In genomic region chr2:142712727-142713126, GRCm38 (mm10) we compare ENCODE assay signal across 20 mouse cellular contexts.
"Had no signal": no experiment of that assay in that cellular context is flagged by ENCODE, and none has a peak within 500 bp of the region (broad histone marks: within the 10 kb centered on the region; RNA-seq: fewer than 3 reads in every experiment).

No protein-coding gene starts in this region.

- H3K9ac ChIP-seq: liver, embryonic 15.5 days; lung, embryonic 15.5 days; midbrain, embryonic 12.5 days had no signal

- H3K27me3 ChIP-seq: liver, embryonic 15.5 days; lung, embryonic 15.5 days; megakaryocyte, embryonic 14.5 days; midbrain, embryonic 12.5 days had no signal

- H3K36me3 ChIP-seq: liver, embryonic 15.5 days; lung, embryonic 15.5 days; midbrain, embryonic 12.5 days had no signal

- H3K4me3 ChIP-seq: layer of hippocampus, adult 2 months; liver, embryonic 15.5 days; lung, embryonic 15.5 days; megakaryocyte, embryonic 14.5 days; midbrain, embryonic 12.5 days had no signal

- DNase-seq: kidney, adult 18-20 months; kidney, adult 9 months; kidney, postnatal 14 days; layer of hippocampus, adult 9-11 months; lung, adult 18-20 months; lung, postnatal 10 days; lung, postnatal 36 days; right cerebral cortex, postnatal 4 days; thymus, adult 2 months; thymus, postnatal 14 days; thymus, postnatal 4 days had no signal

- H3K4me1 ChIP-seq: liver, embryonic 15.5 days; lung, embryonic 15.5 days had no signal

- H3K9me3 ChIP-seq: liver, embryonic 15.5 days; lung, embryonic 15.5 days; megakaryocyte, embryonic 14.5 days; midbrain, embryonic 12.5 days had no signal

- H3K4me2 ChIP-seq: liver, embryonic 11.5 days; liver, embryonic 15.5 days; lung, embryonic 15.5 days; midbrain, embryonic 12.5 days had no signal

- H3K27ac ChIP-seq: layer of hippocampus, adult 2 months; liver, embryonic 15.5 days; lung, embryonic 15.5 days; midbrain, embryonic 12.5 days; stomach, postnatal 0 days had no signal

- ATAC-seq: intestine, embryonic 16.5 days; midbrain, embryonic 16.5 days had no signal
